Mouse (Mus musculus) urinary bladder, adult 2 months (tissue): ENCODE results near the gene Pycard. TPM values are rescaled to one million over a fixed set of nuclear protein-coding genes. Genes with fewer than 3 reads are reported as not detected.
A peak's percentile ranks its signal among the peaks of the same experiment; 100 is the strongest.
"Not testable (repeated sequence)": the region's sequence is repeated elsewhere in the genome, so short reads cannot be mapped to it uniquely, and the experiment has no call there.

Source experiments
- DNase-seq: peaks from one replicate; pipeline ENCODE4 v3.0.0; 2022; ENCODE audit warnings: low spot score
- polyA plus RNA-seq: library from polyadenylated mRNA; depleted of rRNA; stranded (reverse); fragments of >200 nt; gene quantifications from 2 replicates; pipeline ENCODE4 v1.2.3, GENCODE M21; 2012

Pycard gene
- polyA plus RNA-seq, 1 experiment: 68.3 TPM

DNA sequence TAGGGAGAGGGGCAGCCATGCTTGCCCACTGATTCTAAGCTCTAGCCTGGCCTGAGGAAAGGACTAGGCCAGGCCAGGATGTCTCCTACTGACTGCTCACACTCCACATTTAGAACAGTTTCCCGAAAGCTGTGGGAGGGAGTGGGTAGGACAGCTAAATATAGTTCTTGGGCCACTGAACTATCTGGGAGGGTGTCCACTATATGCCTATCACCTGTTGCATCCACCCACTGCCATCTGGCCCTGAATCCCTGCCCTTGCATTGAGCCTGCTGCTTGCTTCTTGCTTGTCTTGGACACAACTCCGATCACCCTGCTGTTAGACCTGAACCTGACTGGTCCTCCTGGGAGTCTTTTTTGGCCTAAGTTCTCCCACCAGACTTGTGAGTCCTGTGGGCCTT lies 10.0 kb upstream of the Pycard start, which contains the start of gene Trim72:
Trim72 (plus strand) TSS at position 262 of the 400 bp plus-strand sequence.
- DNase-seq: no peak

DNA sequence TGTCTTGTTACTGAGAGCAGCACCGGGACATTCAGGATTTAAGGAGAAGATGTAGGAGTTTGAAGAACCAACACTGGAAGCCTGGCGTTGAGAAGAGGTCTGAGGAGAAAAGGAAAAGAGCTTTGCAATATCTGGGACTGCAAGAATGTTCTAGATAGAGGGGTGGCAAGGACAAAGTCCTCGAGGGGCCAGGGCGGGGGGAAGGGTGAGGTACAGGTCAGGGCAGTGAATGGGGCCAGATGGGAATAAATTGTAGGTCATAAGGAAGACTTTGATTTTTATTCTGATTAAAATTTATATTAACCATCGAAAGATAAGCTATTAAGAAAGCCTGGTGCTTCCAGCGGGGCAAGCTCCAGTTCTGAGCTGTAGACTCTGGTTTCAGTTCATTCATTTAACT lies 9.4 kb upstream of the Pycard start:
- DNase-seq: no peak

GRCm38 (mm10) chr7:128000068-128000950 lies 6.6 kb upstream of the Pycard start:
- DNase-seq: no peak

GRCm38 (mm10) chr7:127999436-127999835 lies 5.8 kb upstream of the Pycard start:
- DNase-seq: no peak

DNA sequence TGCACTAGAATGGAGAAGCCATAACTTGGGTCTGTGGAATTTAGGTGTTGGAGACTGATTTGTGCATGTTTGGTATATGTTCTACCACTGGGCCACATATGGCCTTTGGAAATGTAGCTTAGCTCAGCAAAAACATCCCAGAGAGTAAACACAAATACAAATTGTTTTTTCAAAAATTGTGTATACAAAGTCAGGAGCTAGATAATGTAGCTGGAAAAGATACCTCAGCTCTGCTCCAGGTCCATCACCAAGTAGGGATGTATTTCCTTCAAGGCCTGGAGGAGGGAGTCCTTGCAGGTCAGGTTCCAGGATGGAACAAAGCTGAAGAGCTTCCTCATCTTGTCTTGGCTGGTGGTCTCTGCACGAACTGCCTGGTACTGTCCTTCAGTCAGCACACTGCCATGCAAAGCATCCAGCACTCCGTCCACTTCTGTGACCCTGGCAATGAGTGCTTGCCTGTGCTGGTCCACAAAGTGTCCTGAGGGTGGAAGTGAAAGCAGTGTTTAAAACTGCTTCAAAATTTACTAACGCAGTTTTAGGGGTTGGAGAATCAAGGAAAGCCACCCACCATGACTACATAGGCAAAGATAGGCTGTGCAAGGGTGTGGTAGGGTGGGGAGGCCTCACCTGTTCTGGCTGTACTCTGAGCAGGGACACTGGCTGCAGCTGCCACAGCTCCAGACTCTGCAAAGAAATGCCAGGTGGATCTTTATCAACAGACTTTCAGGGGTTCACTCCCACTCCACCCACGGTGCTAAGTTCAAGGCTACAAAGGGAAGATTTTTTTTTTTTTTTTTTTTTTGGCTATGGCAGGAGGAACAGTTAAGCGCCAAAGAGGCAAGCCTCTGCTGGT lies 953 bp downstream of the Pycard start:
- DNase-seq: no peak

GRCm38 (mm10) chr7:127991643-127992487 lies 1.8 kb downstream of the Pycard start:
- DNase-seq: no peak

- no peak for DNase-seq
These were observed 4.8 kb downstream of the Pycard start for GRCm38 (mm10) chr7:127988904-127989303.

GRCm38 (mm10) chr7:127980606-127981005 lies 13.1 kb downstream of the Pycard start:
- DNase-seq: no peak

DNA sequence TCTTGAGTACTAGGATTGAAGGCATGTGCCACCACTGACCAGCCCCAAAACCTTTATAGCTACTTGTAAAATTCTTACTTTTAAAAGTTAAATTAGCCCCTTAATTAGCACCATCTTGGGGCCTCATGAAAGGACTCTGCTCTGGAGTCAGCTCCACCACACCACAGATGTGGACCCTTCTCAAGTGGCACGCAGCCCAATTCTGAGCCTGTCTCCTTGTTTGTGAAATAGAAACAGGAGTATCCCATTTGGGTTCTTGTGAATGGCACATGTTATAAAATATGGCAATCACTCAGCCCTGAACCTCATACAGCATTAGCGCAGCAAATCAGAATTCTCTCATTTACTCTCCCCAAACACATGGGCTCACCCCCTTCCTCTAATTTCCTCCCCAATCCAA lies 14.8 kb downstream of the Pycard start:
- no peak for DNase-seq

- no peak for DNase-seq
These were observed 19.2 kb downstream of the Pycard start for GRCm38 (mm10) chr7:127974413-127974930.

DNA sequence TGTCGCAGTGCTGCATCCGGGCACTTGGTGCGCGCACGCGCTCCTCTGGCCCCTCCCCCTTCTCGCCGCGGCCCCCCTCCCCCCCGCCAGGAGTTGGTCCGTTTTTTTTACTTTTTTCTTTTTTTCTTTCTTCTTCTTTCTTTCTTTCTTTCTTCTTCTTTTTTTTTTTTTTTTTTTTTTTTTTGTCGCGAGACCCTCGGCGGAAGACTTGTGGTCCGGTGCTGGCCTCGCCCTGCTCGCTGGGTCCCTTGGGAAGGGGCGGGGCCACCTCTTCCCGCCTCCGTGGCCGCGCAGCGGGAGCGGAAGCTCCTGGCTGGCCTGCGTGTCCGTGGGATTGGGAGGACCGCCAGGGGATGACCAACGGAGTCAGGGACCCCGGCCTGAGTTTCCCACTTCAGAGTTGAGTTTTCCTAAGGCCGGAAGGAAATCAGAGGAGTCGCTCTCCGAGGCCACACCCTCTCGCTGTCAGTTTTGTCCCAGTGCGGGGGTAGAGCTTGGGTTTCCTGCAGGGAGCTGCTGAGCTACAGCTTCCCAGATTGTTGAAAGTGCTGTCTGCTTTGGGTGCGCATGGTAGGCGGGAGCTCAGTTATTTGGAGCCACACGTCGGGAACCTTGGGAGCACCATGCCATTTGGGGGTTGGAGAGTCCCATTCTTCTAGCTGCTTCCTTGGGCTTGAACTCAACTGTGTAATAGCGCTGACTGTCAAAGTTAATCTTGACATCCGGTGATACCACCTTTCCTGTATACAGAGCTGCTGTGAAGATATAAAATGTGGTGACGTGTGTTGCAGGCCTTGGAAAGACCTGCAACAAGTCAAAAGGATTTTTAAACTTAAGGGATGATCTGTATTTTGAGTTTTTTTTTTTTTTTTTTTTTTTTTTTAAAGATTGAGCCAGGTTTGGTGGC lies 25.5 kb downstream of the Pycard start:
- peak; percentile 66 for DNase-seq

GRCm38 (mm10) chr7:127967004-127967921 lies 26.4 kb downstream of the Pycard start, which contains the start of gene Fus:
TSS of gene Fus (plus strand) at chr7:127967457.
- peak; percentile 100 for DNase-seq

GRCm38 (mm10) chr7:127966371-127966918 lies 27.2 kb downstream of the Pycard start:
- DNase-seq: no peak

DNA sequence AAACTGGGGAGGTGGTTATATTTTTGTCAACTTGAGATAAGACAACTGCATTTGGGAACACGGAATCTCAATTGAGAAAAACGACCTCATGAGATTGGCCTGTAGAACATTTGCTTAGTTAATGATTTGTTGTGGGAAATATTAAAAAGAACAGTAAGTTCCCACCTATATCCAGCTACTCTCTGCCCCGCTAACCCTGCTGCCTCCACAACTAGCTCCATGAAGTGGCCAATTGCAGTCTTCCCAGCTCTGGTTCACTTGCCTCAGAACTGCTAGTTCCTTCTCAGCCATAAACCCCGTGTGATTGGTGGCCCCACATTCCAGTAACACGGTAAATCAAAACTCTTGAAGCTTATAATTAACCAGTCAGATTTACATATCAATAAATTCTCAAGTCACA lies 34.3 kb downstream of the Pycard start:
- DNase-seq: no peak

- no peak for DNase-seq
These were observed 40.6 kb downstream of the Pycard start for GRCm38 (mm10) chr7:127952864-127953581.

DNA sequence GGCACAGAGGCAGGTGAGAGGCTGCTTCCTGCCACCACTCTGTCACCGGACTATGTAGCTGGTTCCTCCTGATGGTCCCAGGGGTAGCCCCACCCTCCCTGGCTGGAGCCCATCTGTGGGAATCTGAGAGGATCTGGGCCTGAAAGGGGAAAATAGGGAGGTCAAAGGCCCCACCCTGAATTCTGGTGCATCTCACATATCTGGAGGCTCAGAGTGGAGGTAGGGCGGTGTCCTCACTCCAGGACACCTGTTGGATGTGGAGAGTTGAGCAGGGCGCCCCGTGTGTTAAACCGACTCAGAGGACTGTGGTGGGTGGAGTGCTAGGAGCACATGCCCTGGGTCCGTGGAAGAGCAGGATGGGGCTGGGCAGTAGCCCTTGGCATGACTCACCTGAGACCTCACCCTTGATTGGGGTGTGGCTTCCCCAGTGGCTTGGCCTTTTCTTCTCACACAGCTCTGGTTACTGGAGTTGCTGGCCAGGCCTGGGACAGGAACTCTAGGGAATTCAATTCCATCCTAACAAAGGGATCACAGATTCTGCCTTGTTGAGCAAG lies 47.1 kb downstream of the Pycard start, which contains the start of gene Prss36:
Prss36 (minus strand) TSS at position 256 of the 554 bp plus-strand sequence.
- DNase-seq: no peak

DNA sequence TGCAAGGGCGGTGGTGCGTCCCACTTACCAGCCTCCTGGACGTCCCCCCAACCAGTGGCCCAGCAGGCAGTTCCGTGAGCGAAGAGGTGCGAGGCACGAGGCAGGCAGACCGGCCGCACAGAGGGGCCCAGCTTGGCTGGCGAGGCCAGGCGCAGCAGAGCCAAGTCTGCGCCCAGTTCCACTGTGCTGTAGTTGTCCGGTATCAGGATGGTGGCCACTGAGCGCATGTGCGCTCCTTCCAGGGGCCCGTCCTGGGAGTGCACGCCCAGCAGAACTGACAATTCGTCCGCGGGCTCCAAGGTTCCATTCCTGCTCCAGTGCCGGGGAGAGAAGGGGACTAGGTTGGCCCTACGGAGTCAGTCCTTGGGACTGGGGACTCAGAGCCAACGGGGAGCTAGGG lies 49.1 kb downstream of the Pycard start:
- DNase-seq: no peak

- DNase-seq: not testable (repeated sequence)
These were observed 51.6 kb downstream of the Pycard start for GRCm38 (mm10) chr7:127942097-127942496.
